Mouse (Mus musculus) thymus, postnatal 0 days (tissue): Measurements from ENCODE around the gene Prrxl1. TPM values are rescaled to one million over a fixed set of nuclear protein-coding genes. Genes with fewer than 3 reads are reported as not detected.

ENCODE experiments used
- polyA plus RNA-seq: library from polyadenylated mRNA; unstranded; fragments of >200 nt; fragmentation: Nextera tagmentation; extraction: Ambion mirVana; gene quantifications from 2 replicates; pipeline ENCODE4 v1.2.1, GENCODE M21; 2015

Gene Prrxl1
- polyA plus RNA-seq, 1 experiment from 2014 or later: not detected

Other genes with a start within 250 kb of the Prrxl1 start
- gene 1700024G13Rik, start 211.0 kb upstream of the Prrxl1 start, polyA plus RNA-seq: 0.33 and 0.40 TPM in 2 replicates
- 0.05 TPM in 1 of 2 replicates, not detected in the other for gene Slc18a3, start 134.6 kb upstream of the Prrxl1 start, polyA plus RNA-seq
- 0.05 TPM in 1 of 2 replicates, not detected in the other for gene Chat, start 133.4 kb upstream of the Prrxl1 start, polyA plus RNA-seq
- 14.9 and 15.9 TPM in 2 replicates for gene Ercc6, start 85.9 kb upstream of the Prrxl1 start, polyA plus RNA-seq
- 0.06 TPM in 1 of 2 replicates, not detected in the other for gene 3425401B19Rik, start 85.9 kb downstream of the Prrxl1 start, polyA plus RNA-seq
- gene Tmem273, start 186.6 kb downstream of the Prrxl1 start, polyA plus RNA-seq: 0.63 and 1.0 TPM in 2 replicates
- gene Fam170b, start 234.6 kb downstream of the Prrxl1 start, polyA plus RNA-seq: not detected in 2 replicates